Mouse (Mus musculus) cerebral cortex, adult 2 months (tissue): ENCODE data around the gene Tmem179.

ENCODE experiments used
- WGBS: fragments of 180-500 bp; shearing (Covaris S2); methylation state at CpG from one replicate; pipeline ENCODE4 v1.1.7; 2018; 5-methylcytosine and 5-hydroxymethylcytosine counted together

Gene Tmem179

GRCm38 (mm10) chr12:112516697-112517337 is at the start of gene Tmem179:
TSS of gene Tmem179 (minus strand) at chr12:112516747.
- 24% methylated on average over 14 of the region's 14 CpGs for WGBS

GRCm38 (mm10) chr12:112563011-112563410 is 46.5 kb upstream of the Tmem179 start:
- 87% methylated on average over 6 of the region's 6 CpGs for WGBS

- 58% methylated on average over 5 of the region's 5 CpGs for WGBS
These were observed 45.9 kb upstream of the Tmem179 start for GRCm38 (mm10) chr12:112562462-112562861.

GRCm38 (mm10) chr12:112561163-112561562 is 44.6 kb upstream of the Tmem179 start:
- WGBS, result 62% methylated on average over 3 of the region's 3 CpGs

- WGBS, result 66% methylated on average over 5 of the region's 5 CpGs
These were observed 43.7 kb upstream of the Tmem179 start for GRCm38 (mm10) chr12:112560176-112560797.

GRCm38 (mm10) chr12:112559671-112560070 is 43.1 kb upstream of the Tmem179 start:
- 82% methylated on average over 6 of the region's 6 CpGs for WGBS

- WGBS, result 56% methylated on average over 3 of the region's 3 CpGs
These were observed 42.7 kb upstream of the Tmem179 start for GRCm38 (mm10) chr12:112559231-112559630.

- 89% methylated on average over 5 of the region's 5 CpGs for WGBS
These were observed 40.7 kb upstream of the Tmem179 start for GRCm38 (mm10) chr12:112557219-112557618.

GRCm38 (mm10) chr12:112556531-112557060 is 40.0 kb upstream of the Tmem179 start:
- WGBS, result 79% methylated on average over 9 of the region's 9 CpGs

- WGBS, result 37% methylated on average over 12 of the region's 12 CpGs
These were observed 38.4 kb upstream of the Tmem179 start for GRCm38 (mm10) chr12:112554900-112555299.

- 52% methylated on average over 5 of the region's 5 CpGs for WGBS
These were observed 36.0 kb upstream of the Tmem179 start for GRCm38 (mm10) chr12:112552520-112552919.

- 7% methylated on average over 13 of the region's 13 CpGs for WGBS
These were observed 35.4 kb upstream of the Tmem179 start for GRCm38 (mm10) chr12:112551861-112552375.

GRCm38 (mm10) chr12:112549287-112549686 is 32.7 kb upstream of the Tmem179 start:
- WGBS, result 81% methylated on average over 1 of the region's 1 CpGs

GRCm38 (mm10) chr12:112546110-112546509 is 29.6 kb upstream of the Tmem179 start:
- WGBS, result 93% methylated on average over 8 of the region's 8 CpGs

- 46% methylated on average over 12 of the region's 12 CpGs for WGBS
These were observed 28.6 kb upstream of the Tmem179 start for GRCm38 (mm10) chr12:112544946-112545701.

GRCm38 (mm10) chr12:112543941-112544340 is 27.4 kb upstream of the Tmem179 start:
- WGBS, result 74% methylated on average over 9 of the region's 9 CpGs

GRCm38 (mm10) chr12:112542920-112543300 is 26.4 kb upstream of the Tmem179 start:
- WGBS, result 1% methylated on average over 11 of the region's 11 CpGs

GRCm38 (mm10) chr12:112542257-112542919 is 25.8 kb upstream of the Tmem179 start:
- 56% methylated on average over 13 of the region's 13 CpGs for WGBS

GRCm38 (mm10) chr12:112541483-112542091 is 25.0 kb upstream of the Tmem179 start:
- 59% methylated on average over 8 of the region's 8 CpGs for whole genome bisulfite sequencing

- WGBS, result 77% methylated on average over 12 of the region's 12 CpGs
These were observed 23.8 kb upstream of the Tmem179 start for GRCm38 (mm10) chr12:112540321-112540720.

GRCm38 (mm10) chr12:112539466-112539965 is 23.0 kb upstream of the Tmem179 start:
- 88% methylated on average over 7 of the region's 7 CpGs for WGBS
